Mouse (Mus musculus) splenic B cell, adult 2 months (primary cell): ENCODE data around the gene Tiam1.
"Not testable (repeated sequence)": the region's sequence is repeated elsewhere in the genome, so short reads cannot be mapped to it uniquely, and the experiment has no call there.

ENCODE experiments used
- DNase-seq: peaks from one replicate; pipeline ENCODE4 v3.0.0-alpha.2; 2011; ENCODE audit warnings: low read depth, low spot score
- H3K27me3 ChIP-seq: 2 replicates; pipeline ENCODE4 v1.6.1; 2012; ENCODE audit warnings: mild to moderate bottlenecking, low read length, moderate library complexity, mixed read lengths; ENCODE audit not compliant: control insufficient read depth, poor library complexity, insufficient read depth, severe bottlenecking
- H3K36me3 ChIP-seq: 2 replicates; pipeline ENCODE4 v1.6.1; 2012; ENCODE audit warnings: mild to moderate bottlenecking, low read length, moderate library complexity, mixed read lengths; ENCODE audit not compliant: control insufficient read depth, poor library complexity, insufficient read depth, severe bottlenecking

Tiam1 gene

GRCm38 (mm10) chr16:90073510-90073909 lies 70.1 kb downstream of the Tiam1 start:
- no peak for DNase-seq
- no peaks in the 10 kb centered on the region for H3K36me3 ChIP-seq
- H3K27me3 ChIP-seq: 0 out of 2 replicates have a peak, but pooled peaks cover 1% of the 10 kb centered on the region

GRCm38 (mm10) chr16:90072651-90073050 lies 70.9 kb downstream of the Tiam1 start:
- DNase-seq: no peak
- no peaks in the 10 kb centered on the region for H3K36me3 ChIP-seq
- 0 out of 2 replicates have a peak, but pooled peaks cover 1% of the 10 kb centered on the region for H3K27me3 ChIP-seq

GRCm38 (mm10) chr16:90071125-90071524 lies 72.4 kb downstream of the Tiam1 start:
- H3K27me3 ChIP-seq, H3K36me3 ChIP-seq: not testable (repeated sequence)
- peak; percentile 14 for DNase-seq

- H3K36me3 ChIP-seq: no peaks in the 10 kb centered on the region
These were observed 73.5 kb downstream of the Tiam1 start for GRCm38 (mm10) chr16:90070104-90070503.

GRCm38 (mm10) chr16:90069197-90069596 lies 74.4 kb downstream of the Tiam1 start:
- no peak for DNase-seq
- 0 out of 2 replicates have a peak, but pooled peaks cover 1% of the 10 kb centered on the region for H3K27me3 ChIP-seq
- H3K36me3 ChIP-seq: no peaks in the 10 kb centered on the region

More at GRCm38 (mm10) chr16:90070104-90070503, 73.5 kb downstream of the Tiam1 start:
- DNase-seq: no peak
- H3K27me3 ChIP-seq: 0 out of 2 replicates have a peak, but pooled peaks cover 1% of the 10 kb centered on the region

- no peaks in the 10 kb centered on the region for H3K36me3 ChIP-seq
- DNase-seq: no peak
- no peaks in the 10 kb centered on the region for H3K27me3 ChIP-seq
These were observed 90.6 kb downstream of the Tiam1 start for GRCm38 (mm10) chr16:90052905-90053519.

- Histone ChIP-seq H3K36me3 (no peaks in the 10 kb centered on the region), H3K27me3 (no peaks in the 10 kb centered on the region)
- DNase-seq: no peak
These were observed 91.2 kb downstream of the Tiam1 start for GRCm38 (mm10) chr16:90052409-90052808.

- Histone ChIP-seq H3K36me3 (no peaks in the 10 kb centered on the region), H3K27me3 (no peaks in the 10 kb centered on the region)
- DNase-seq: no peak
These were observed 92.5 kb downstream of the Tiam1 start for GRCm38 (mm10) chr16:90051051-90051450.

GRCm38 (mm10) chr16:90047841-90048240 lies 95.7 kb downstream of the Tiam1 start:
- no peaks in the 10 kb centered on the region for H3K27me3 ChIP-seq
- H3K36me3 ChIP-seq: no peaks in the 10 kb centered on the region
- DNase-seq: no peak

GRCm38 (mm10) chr16:90046494-90047158 lies 96.9 kb downstream of the Tiam1 start:
- no peak for DNase-seq
- Histone ChIP-seq H3K36me3 (no peaks in the 10 kb centered on the region), H3K27me3 (no peaks in the 10 kb centered on the region)

- Histone ChIP-seq H3K27me3 (no peaks in the 10 kb centered on the region), H3K36me3 (no peaks in the 10 kb centered on the region)
- no peak for DNase-seq
These were observed 98.0 kb downstream of the Tiam1 start for GRCm38 (mm10) chr16:90045611-90046010.

GRCm38 (mm10) chr16:90044004-90044754 lies 99.4 kb downstream of the Tiam1 start:
- Histone ChIP-seq H3K36me3 (no peaks in the 10 kb centered on the region), H3K27me3 (no peaks in the 10 kb centered on the region)
- DNase-seq: peak; percentile 38

- H3K27me3 ChIP-seq: no peaks in the 10 kb centered on the region
- peak; percentile 64 for DNase-seq
- no peaks in the 10 kb centered on the region for H3K36me3 ChIP-seq
These were observed 100.7 kb downstream of the Tiam1 start for GRCm38 (mm10) chr16:90042874-90043273.

GRCm38 (mm10) chr16:90042386-90042785 lies 101.2 kb downstream of the Tiam1 start:
- Histone ChIP-seq H3K27me3 (no peaks in the 10 kb centered on the region), H3K36me3 (no peaks in the 10 kb centered on the region)
- DNase-seq: peak; percentile 37

- Histone ChIP-seq H3K27me3 (no peaks in the 10 kb centered on the region), H3K36me3 (no peaks in the 10 kb centered on the region)
- DNase-seq: peak; percentile 41
These were observed 102.7 kb downstream of the Tiam1 start for GRCm38 (mm10) chr16:90040771-90041364.
